Mouse (Mus musculus) cerebellum, adult 2 months (tissue): ENCODE data around the gene Ncl. TPM values are rescaled to one million over a fixed set of nuclear protein-coding genes. Genes with fewer than 3 reads are reported as not detected.

ENCODE experiments used
- DNase-seq, 2 experiments: peaks; one replicate each; pipeline ENCODE4 v3.0.0; 2021
- H3K27ac ChIP-seq: fragments of 200-500 bp; 2 replicates; pipeline ENCODE4 v1.5.1; 2012; ENCODE audit warnings: low read length, control low read depth, inconsistent platforms; ENCODE audit not compliant: insufficient read depth
- H3K27me3 ChIP-seq: fragments of 200-500 bp; 2 replicates; pipeline ENCODE4 v1.6.1; 2012; ENCODE audit warnings: inconsistent platforms, mild to moderate bottlenecking, low read length, moderate library complexity; ENCODE audit not compliant: control insufficient read depth, insufficient read depth
- H3K4me1 ChIP-seq: fragments of 200-500 bp; 2 replicates; pipeline ENCODE4 v1.6.1; 2011; ENCODE audit warnings: low read length; ENCODE audit not compliant: control insufficient read depth, insufficient read depth
- H3K4me3 ChIP-seq: fragments of 200-500 bp; replicated peaks from 2 replicates; pipeline ENCODE3; 2011; ENCODE audit warnings: mild to moderate bottlenecking, low read depth, low read length, control low read depth; ENCODE audit not compliant: insufficient read depth
- CTCF ChIP-seq: fragments of 200-500 bp; IDR thresholded peaks from 2 replicates; pipeline ENCODE4 v1.5.1; 2011; ENCODE audit warnings: low read depth, mild to moderate bottlenecking, control low read depth, low read length, moderate library complexity, borderline replicate concordance; ENCODE audit not compliant: insufficient read depth
- POLR2A ChIP-seq: fragments of 200-500 bp; IDR thresholded peaks from 2 replicates; pipeline ENCODE4 v1.6.1; 2011; ENCODE audit warnings: low read length, control low read depth, borderline replicate concordance; ENCODE audit not compliant: insufficient read depth
- WGBS: fragments of 180-500 bp; shearing (Covaris S2); methylation state at CpG from one replicate; pipeline ENCODE4 v1.1.7; 2018; 5-methylcytosine and 5-hydroxymethylcytosine counted together
- polyA plus RNA-seq: library from polyadenylated mRNA; depleted of rRNA; stranded (reverse); fragments of >200 nt; gene quantifications from 2 replicates; pipeline ENCODE4 v1.2.3, GENCODE M21; 2012

The Ncl gene
- polyA plus RNA-seq, 1 experiment: 134 TPM

GRCm38 (mm10) chr1:86336330-86336729, 22.9 kb downstream of the Ncl start:
- Histone ChIP-seq H3K4me3 (no peak overlapping the region), H3K27ac (no peak overlapping the region), H3K27me3 (no peaks in the 10 kb centered on the region), H3K4me1 (peaks cover 6% of the 10 kb centered on the region)
- 55% methylated on average over 2 of the region's 2 CpGs for WGBS
- TF ChIP-seq POLR2A (no peak), CTCF (no peak)
- DNase-seq: no peak

GRCm38 (mm10) chr1:86320822-86321413, 38.3 kb downstream of the Ncl start:
- Histone ChIP-seq H3K4me1 (no peaks in the 10 kb centered on the region), H3K27ac (no peak overlapping the region), H3K27me3 (no peaks in the 10 kb centered on the region), H3K4me3 (no peak overlapping the region)
- WGBS: 78% methylated on average over 7 of the region's 8 CpGs
- TF ChIP-seq CTCF: no peak
- no peak for TF ChIP-seq POLR2A
- DNase-seq: no peak

- Histone ChIP-seq H3K4me3 (no peak overlapping the region), H3K27me3 (no peaks in the 10 kb centered on the region), H3K4me1 (no peaks in the 10 kb centered on the region), H3K27ac (no peak overlapping the region)
- 31% methylated on average over 15 of the region's 15 CpGs for WGBS
- TF ChIP-seq POLR2A (no peak), CTCF (peak; percentile 21; the same call in 1 of the 2 replicates)
- no peak for DNase-seq
Observed at GRCm38 (mm10) chr1:86313772-86314125, 45.5 kb downstream of the Ncl start.

GRCm38 (mm10) chr1:86313096-86313771, 46.0 kb downstream of the Ncl start:
- WGBS: 46% methylated on average over 16 of the region's 16 CpGs
- DNase-seq: no peak
- H3K27me3 ChIP-seq: no peaks in the 10 kb centered on the region

GRCm38 (mm10) chr1:86312269-86312668, 46.9 kb downstream of the Ncl start:
- no peak overlapping the region for H3K4me3 ChIP-seq
- no peaks in the 10 kb centered on the region for H3K27me3 ChIP-seq
- H3K27ac ChIP-seq: no peak overlapping the region
- no peak for DNase-seq
- TF ChIP-seq POLR2A: no peak
- TF ChIP-seq CTCF: no peak
- 81% methylated on average over 3 of the region's 3 CpGs for WGBS
- no peaks in the 10 kb centered on the region for H3K4me1 ChIP-seq

More at GRCm38 (mm10) chr1:86313096-86313771, 46.0 kb downstream of the Ncl start:
- TF ChIP-seq POLR2A: no peak
- no peak for TF ChIP-seq CTCF
- Histone ChIP-seq H3K4me3 (no peak overlapping the region), H3K4me1 (no peaks in the 10 kb centered on the region), H3K27ac (no peak overlapping the region)

- no peak overlapping the region for H3K27ac ChIP-seq
- 0 out of 2 replicates have a peak, but pooled peaks cover 2% of the 10 kb centered on the region for H3K4me1 ChIP-seq
- TF ChIP-seq POLR2A (no peak), CTCF (no peak)
- WGBS: 67% methylated on average over 10 of the region's 10 CpGs
- no peak for DNase-seq
- no peaks in the 10 kb centered on the region for H3K27me3 ChIP-seq
- no peak overlapping the region for H3K4me3 ChIP-seq
Observed at GRCm38 (mm10) chr1:86311467-86312005, 47.7 kb downstream of the Ncl start.

GRCm38 (mm10) chr1:86310536-86311310, 48.5 kb downstream of the Ncl start:
- Histone ChIP-seq H3K4me3 (no peak overlapping the region), H3K27ac (no peak overlapping the region), H3K27me3 (no peaks in the 10 kb centered on the region), H3K4me1 (0 out of 2 replicates have a peak, but pooled peaks cover 4% of the 10 kb centered on the region)
- TF ChIP-seq POLR2A (no peak), CTCF (no peak)
- 47% methylated on average over 15 of the region's 15 CpGs for WGBS
- DNase-seq: no peak
